Mouse (Mus musculus) skeletal muscle tissue, adult 2 months (tissue): ENCODE measurements around the gene Cds1.
"Not testable (repeated sequence)": the region's sequence is repeated elsewhere in the genome, so short reads cannot be mapped to it uniquely, and the experiment has no call there.

ENCODE experiments used
- DNase-seq: peaks from one replicate; pipeline ENCODE4 v3.0.0-alpha.2; 2012; ENCODE audit warnings: low read depth, low spot score

Cds1 gene

DNA sequence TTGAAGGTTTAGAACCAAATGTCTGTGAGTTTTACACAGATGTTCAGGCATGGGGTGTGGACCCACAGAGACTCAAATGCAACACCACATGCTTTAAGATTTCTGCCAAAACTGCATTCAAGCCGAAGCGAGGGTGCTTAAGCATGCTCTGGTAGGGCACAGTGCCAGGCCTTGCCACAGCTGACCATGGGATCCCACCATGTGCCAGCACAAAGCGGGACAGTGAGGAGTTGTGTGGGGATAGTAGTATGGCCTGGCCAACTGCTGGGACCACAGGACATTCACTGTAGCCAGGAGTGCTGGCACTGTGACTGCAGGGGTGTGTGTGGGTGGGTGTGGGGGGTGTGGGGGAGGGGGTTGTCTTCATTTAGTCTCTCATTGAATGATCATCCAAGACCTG, 64.0 kb downstream of the Cds1 start:
- DNase-seq = no peak

DNA sequence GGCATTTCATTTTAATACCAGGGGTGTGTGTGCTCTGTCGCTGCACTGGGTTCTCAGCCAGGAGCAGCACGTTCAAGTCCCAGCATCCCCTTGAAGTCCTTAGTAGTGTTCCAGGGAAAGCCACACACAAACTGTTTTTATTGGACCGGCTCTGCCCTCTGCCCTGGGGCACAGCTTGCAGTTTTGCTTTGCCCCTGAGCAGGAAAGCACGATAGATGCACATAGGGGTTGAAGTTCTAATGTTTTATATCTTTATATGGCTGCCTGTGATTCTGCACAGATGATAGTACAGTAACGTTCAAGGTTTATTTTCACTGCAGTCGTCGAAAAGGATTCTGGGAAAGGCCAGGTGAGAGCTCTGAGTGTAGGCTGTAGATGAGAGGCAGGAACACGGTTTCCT, 65.2 kb downstream of the Cds1 start:
- no peak for DNase-seq

DNA sequence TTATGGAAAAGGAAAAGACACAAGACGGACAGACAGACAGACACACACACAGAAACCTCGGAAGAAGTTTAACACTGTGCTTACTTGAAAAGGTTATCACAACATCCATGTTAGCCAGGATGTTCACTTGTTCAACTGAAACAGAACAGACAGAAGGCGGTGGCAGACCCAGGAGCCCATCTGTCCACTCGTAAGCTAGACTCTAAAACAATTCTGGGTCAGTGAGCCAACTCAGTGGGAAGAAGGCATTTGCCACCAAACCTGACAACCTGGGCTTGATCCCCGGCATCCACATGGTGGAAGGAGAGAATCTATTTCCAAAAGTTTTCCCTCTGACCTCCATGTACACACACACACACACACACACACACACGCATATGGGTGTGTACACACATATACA, 67.1 kb downstream of the Cds1 start:
- no peak for DNase-seq

DNA sequence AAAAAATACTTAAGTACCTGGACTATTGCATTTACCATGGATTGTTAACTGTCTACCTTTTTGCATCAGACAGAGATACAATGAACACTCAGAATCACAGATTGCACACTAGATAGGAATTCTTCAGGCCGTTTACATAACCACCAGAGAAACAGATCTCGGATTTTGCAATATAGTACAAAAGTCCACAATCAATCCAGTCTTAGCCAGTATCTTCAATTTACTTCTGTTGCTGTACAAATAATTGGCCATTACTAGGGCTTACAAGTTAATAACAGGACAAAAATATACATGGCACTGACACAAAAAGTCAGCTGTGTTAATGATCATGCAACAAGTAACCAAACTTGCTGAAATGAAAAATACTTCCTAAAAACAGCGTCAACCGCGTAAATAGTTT, 68.1 kb downstream of the Cds1 start:
- DNase-seq = no peak

DNA sequence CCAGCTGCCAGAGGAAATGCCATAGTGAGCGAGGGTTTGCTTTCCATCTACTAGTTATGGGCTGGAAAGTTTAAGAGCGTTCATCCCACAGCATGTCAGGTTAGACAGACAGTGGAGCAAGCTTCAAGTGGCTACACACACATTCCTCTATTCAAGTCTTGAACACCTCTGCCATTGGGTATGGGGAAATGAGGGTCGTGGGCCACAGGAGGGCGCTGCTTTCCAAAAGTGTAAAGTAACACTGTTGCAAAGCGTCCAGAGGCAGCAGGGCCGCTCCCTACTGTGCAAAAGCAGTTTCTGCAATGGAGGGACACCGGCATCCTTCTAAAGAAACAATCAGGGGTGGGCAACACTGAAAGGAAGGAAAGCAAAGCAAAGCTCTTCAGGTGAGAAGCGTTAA, 68.9 kb downstream of the Cds1 start:
- DNase-seq = no peak

DNA sequence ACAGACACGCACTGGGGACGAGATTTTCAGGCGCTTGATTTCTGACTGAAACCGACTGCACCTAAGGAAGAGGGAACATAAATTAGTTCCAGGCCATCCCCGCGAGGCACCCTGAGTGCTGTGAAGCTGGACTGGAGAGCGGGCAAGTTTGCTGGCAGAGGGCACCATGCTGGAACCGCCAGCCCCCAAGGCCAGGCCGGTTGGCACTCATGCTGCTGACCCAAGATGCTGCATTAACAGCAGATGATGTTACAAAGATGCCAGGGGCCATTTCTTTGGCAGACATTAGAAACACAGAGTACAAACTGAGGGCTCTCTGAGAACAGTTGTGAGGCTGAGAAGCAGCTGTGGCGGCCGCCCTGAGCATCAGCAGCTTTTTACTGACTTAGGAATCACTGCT, 71.3 kb downstream of the Cds1 start:
- DNase-seq = peak; percentile 18

DNA sequence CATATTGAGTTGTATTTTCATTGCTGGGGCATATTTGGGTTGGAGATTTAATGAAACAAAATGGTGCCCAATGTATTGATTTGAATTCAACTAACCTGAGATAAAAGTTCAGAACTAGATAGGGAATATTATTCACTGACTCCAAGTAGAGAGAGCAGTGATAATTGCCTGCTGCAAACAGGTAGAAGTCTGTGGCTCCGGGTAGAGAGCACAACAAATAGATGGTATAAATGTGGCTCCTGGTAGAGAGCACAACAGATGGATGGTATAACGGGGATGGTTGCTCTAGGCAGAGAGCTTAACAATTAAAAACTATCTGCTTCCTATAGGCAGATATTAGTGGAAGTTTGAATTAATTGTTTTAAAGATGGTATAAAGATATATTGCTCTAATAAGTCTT, 72.7 kb downstream of the Cds1 start:
- DNase-seq = not testable (repeated sequence)

DNA sequence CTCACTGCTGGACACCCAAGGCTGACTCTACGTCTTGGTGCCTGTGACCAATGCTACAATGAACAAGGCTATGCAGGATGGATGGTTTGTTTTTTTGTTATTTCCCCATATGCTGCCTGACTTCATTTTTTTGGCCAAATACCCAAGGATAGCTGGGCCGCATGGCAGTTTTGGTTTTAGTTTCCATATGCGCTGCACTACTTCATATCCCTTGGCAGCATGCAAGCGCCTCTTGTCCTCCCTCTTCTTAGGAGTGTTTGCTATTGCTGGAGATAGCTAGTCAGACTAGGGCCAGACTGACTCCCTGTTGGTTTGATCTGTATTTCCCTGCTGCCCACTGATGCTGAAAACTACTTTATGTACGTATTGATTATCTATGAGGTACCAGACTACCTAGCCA, 75.5 kb downstream of the Cds1 start:
- no peak for DNase-seq

DNA sequence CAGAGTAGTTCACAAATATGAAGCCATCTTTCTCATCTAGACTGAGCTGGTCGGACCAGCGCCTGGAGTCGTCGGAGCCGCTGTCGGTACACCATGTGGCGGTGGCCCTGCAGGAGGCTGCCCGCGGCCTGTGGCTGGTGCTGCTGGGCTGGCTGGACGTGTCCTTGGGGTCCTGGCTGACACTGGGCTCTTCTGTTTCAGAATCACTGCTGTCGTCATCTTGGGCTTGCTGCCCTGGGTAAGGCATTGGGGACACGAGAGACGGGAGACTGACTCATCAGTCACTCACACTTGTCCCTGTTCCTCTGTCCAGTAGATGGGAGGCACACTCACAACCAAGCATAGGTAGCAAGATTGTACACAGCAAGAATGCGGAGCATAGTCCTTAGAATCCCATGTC, 80.1 kb downstream of the Cds1 start:
- no peak for DNase-seq

DNA sequence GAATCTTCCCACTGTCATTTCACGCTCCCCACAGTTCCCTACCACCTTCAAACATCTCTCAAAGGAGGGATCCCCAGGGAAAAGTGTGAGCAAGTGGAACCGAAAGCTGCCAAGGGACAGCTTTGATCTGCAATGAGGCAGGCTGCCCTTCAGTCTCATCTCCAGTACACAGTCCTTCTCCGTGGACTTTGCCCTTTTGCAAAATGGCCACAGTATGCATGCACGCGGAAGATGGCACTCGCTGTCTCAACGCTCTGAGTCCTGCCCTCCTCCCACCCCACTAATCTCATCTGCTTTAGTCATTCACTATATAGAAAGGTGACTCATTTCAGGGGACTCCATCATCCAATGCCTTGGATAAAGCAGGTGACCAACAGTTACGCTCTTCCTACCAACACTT, 81.0 kb downstream of the Cds1 start:
- DNase-seq = no peak

DNA sequence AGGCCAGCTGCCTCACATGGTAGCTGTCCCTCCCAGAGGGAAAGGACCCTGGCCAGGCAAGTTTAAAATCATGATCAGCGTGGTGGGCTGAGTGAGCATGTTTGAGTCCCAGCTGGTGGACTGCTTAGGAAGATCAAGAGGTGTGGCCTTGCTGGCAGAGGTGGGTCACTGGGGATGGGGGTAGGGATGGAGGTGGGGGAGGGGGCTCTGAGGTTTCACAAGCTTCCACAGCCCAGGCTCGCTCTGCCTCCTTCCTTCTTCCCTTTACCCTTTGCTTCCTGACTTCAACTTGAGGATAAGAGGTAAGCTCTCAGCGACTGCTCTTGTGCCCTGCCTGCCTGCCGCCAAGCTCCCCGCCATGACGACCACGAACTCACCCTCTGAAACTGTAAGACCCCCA, 82.4 kb downstream of the Cds1 start:
- no peak for DNase-seq

DNA sequence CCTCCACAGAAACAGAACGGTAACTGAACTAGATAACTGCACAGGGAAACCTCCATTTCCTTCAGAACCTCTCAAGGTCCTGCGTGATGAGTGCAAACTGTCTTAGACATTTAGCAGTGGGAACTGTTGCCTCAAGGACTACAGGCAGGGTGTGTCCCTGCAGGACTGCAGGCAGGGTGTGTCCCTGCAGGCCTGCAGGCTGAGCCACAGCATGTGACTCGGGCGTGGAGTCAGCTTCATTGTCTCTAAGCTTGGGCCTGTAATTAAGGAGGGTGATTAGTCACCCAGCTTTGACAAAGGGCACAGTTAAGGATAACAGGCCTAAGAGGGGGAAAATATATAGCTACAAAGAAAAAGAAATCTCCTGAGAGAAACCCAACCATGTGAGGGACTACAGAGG, 82.8 kb downstream of the Cds1 start:
- no peak for DNase-seq

DNA sequence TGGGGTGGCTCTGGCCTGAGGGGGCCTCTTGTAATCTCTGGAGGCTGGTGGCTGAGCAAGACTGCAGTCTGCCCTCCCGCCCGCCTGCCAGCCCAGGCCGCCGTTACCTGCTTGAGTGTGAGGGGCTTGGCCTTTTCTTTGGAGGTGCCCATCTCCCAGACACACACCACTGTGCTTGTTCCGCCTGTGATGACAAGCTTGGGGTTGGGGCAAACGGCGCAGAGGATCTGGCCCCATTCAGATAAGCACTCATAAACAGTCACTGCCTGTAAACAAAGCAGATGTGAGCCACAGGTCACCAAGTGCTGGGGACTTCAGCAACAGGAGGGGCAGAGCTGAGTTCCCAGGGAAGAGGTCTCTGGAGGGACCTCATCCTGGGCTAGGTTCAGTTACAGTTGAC, 86.2 kb downstream of the Cds1 start:
- DNase-seq = no peak

DNA sequence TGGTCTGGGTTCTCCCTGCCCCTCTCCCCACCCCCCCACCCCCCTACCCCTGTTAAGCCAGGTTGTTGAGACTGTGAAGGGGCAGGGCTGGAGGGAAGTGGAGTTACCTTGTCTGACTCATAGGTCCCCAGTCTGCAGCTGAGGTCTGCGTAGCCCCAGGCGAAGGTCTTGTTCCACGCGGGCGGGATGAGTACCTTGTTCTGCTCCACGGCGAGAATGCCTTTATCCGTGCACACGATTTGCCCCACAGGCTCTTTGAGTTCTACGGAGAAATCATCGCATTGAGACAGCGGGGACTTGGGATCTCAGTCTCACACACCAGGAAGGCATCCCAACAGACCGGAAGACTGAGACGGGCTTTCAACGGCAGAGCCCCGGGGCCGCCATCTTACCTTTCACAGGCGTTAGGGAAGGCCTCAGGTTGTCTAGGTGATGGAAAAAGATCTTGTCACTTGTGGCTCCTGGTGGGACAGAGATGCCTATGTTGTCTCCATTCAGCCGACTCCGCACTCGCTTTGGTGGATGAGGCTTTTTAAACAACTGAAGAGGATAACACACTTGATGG, 87.3 kb downstream of the Cds1 start:
- DNase-seq = no peak

DNA sequence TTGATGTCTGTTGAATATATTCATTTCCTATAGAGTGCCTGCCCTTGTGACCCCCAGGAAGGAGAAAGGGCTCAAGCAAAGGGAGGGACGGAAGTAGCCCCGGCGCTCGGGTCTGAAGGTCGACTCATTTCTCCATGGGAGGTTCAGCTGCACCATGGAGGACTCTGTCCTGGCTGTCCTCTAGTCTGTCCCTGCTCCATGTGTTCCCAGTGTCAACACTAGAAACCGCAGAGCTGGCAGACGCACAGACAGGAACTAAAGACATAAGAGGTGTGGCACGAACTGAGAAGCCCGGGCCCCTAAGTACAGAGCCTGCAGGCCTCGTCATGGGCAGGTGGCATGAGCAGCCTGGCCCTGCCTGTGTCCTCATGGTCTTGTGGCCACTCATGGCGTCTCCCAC, 89.2 kb downstream of the Cds1 start:
- no peak for DNase-seq

DNA sequence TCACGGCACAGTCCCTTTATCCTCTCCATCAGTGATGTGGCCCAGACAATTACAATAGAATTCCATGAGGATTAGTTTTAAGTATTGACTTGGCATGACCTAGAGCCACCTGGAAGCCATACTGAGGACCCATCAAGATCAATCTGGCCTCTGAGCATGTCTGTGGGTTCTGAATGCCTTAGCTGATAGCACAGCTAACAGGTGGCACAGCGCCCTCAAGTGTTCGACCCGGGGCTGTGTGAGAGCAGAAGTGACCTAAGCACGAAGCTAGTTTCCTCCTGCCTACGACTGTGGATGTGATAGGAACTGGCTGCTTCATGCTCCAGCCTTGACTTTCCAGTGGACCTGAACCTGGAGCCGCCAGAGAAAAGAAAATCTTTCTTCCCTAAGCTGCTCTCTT, 89.7 kb downstream of the Cds1 start:
- DNase-seq = no peak

DNA sequence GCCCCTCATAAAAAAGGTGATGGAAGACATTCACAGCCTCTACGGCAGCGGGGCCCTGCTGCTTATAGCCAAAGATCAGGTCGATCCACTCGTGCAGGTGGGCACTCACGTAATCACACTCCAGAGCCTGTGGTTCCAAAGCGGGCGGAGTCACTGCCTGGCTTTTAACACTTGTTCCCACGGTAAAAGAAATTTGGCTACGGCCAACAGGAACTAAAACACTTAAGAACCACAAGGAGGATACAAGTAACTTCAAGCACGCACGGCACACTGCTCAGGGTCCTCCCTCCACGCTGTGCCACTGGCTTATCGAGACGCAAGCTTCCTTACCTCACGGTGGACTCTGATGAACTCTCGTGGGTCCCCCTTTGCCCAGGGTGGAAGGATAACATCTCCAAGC, 90.5 kb downstream of the Cds1 start:
- DNase-seq = no peak

DNA sequence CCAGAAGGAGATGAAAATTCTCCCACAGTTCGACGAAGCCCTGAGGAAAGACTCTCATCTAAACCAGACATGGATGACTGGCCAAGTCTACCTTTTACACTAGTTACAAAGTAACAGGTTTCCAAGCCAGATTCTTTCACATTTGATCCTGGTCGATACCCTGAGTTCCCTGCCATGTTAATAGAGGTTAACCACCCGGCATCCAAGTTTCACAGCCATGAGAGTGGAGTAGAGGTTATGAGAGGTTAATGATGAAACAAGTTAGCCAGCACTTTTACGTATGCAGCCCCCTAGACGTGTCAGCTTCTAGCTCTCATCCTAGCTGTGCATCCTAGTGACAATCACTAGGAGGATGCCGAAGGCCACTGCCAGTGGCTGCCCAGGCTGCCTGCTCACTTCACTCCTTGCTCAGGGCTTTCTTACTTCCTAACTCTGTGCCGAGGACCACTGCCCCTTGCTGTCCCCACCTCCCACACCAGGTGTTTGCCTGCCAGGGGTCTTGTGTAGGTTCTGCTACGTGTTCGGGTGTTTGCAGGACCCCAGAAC, 94.0 kb downstream of the Cds1 start:
- no peak for DNase-seq

DNA sequence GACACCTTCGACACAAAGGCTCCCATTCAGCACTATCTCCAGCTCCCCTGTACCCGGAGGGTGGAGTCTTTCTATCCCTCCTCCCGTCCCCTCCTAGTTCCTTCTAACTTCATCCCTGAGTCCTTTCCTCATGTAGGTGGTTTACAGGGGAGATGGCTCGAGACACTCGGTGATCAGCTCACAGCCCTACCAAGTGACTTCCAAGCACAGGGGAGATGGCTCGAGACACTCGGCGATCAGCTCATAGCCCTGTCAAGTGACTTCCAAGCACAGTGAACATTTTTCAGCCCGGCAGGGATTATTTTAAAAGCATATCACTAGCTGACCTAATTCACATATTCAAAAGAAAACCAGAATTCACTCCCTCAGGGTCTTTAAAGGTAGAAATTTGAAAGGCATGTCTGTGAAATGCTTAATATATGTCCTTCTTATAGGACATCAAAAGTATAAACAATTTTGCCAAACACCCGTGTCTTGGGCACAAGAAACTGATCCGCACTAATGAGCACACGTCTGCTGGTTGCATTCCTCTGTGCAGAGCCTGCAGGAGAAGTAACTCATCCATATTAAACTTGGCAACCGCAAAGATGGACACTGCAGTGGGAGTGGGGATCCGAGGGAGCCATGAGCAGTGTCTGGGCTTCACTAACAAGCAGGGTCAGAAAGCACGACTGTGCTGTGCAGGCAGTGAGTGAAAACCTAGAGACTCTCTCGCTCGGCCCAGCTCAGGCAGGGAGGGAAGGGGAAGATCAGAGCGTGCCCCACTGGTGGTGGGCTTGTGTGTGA, 97.0 kb downstream of the Cds1 start:
- no peak for DNase-seq

DNA sequence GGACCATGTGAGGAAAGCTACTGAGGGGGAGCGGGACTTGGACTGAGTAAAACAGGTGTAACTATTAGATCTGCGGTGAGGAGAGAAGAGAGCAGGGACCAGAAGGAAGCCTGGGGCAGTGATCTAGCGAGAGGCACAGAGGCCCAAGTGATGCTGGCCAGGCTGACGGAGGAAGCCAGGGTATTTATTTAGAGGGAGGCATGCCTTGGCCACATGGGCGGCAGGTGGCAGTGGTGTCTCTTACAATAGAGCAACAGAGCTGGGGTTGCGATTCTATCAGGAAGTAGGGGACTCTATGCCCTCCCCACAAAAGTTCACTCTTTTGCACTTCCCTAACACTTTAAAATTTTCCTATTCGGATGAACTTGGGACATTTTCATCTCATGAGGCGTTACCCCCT, 97.7 kb downstream of the Cds1 start:
- no peak for DNase-seq

DNA sequence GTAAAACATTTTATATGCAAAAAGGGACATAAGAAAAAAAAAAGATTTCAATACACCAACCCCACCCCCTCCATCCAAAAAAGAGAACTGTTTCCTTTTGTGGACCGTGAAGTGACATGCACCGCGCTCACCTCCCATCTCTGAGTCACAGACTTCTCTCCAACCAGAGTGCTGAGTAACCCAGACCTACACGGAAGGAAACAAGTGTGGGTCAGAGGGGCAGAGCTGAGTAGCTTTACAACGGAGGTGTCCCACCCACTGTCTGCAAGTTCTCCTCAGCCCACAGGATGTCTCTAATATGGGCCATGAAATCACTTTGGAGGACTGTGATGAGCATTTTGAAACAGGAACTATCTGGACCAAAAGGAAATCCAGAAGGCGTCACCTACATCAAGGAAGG, 99.0 kb downstream of the Cds1 start:
- DNase-seq = no peak

DNA sequence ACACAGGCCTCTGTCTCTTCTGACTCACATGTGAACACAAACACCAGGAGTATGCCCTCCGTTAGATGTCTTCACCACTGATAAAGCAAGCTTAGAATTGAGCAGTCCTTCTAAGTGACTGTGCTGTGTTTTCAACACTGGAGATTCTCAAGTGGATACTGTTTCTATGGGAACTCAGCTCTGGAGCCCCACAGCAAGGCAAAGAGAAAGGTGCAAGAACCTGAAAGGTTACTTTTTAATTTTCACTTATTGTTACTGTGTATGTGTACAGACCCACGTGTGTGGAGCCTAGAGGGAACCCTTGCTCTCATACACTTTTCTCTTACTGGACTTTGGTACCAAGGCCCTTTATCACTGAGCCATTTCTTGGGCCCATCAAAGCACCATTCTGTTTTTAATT, 101.8 kb downstream of the Cds1 start:
- DNase-seq = no peak
